Mouse (Mus musculus): ENCODE results near the gene Mid1ip1. TPM values are rescaled to one million over a fixed set of nuclear protein-coding genes. Genes with fewer than 3 reads are reported as not detected.

The Mid1ip1 gene
- total RNA-seq (2023): 16.0 TPM

DNA sequence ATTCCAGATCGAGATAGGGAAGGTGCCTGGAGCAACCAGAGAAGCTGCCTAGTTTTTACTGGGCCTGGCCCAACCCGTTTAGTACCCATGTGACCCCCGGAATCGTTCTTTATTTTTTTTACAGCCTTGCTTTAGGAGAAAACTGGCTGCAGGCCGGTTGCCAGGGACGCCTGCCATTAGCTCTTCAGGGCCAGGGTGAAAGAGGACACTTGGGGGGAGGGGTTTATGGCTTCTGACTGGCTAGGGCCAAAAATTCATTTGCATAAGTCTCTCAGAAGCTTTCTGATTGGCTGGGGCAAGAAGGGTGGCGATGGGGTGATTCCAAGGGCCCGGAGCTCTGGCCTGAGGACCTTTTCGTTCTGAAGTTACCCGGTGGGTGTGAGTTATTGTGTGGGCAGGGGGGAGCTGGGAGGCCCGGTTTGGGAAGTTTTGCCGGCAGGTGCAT, at the start of gene Mid1ip1:
Gene Mid1ip1 (plus strand): TSS at position 318 of the 445 bp plus-strand sequence.

Other genes starting within 250 kb of the Mid1ip1 start
- gene Tspan7, start 229.9 kb upstream of the Mid1ip1 start, total RNA-seq (2023): 0.35 TPM